Mouse (Mus musculus) olfactory bulb, adult 2 months (tissue): ENCODE measurements around the gene Pepd.

Experiments used
- CTCF ChIP-seq: fragments of 200-500 bp; IDR thresholded peaks from 2 replicates; pipeline ENCODE4 v1.5.1; 2012; ENCODE audit warnings: low read depth, mild to moderate bottlenecking, low read length, moderate library complexity; ENCODE audit not compliant: insufficient read depth
- POLR2A ChIP-seq: fragments of 200-500 bp; IDR thresholded peaks from 2 replicates; pipeline ENCODE4 v1.6.1; 2012; ENCODE audit warnings: mild to moderate bottlenecking, low read depth, low read length, moderate library complexity; ENCODE audit not compliant: insufficient read depth

GRCm38 (mm10) chr7:35035141-35035553 lies 123.0 kb downstream of the Pepd start:
- no peak for TF ChIP-seq CTCF
- TF ChIP-seq POLR2A = no peak
